Mouse (Mus musculus): ENCODE measurements at regions not wholly inside any gene's neighbourhood (a gene's known extent, or its start where the extent isn't known, plus 50 kb on each side); places are given as distances from the start of the nearest gene placed in this dataset.
"Not testable (repeated sequence)": the region's sequence is repeated elsewhere in the genome, so short reads cannot be mapped to it uniquely, and the experiment has no call there.

DNA sequence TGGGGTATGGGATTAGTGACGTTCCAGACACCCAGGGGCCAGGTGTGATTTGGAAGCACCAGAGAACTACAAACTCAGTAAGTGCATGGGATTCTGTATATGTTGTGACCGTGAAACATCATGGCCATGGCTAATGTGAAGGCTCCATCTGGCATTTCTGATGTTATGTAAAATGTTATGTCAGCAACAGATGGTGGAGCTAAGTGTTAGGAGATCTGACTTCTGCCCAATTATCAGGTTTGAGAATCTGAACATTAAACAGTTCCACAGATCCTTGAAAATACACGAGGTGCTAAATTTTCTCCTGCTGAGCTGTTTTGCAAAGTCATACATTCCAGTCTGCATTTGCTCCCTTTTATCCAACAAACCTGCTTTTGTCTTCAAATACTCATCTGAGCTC, 223.6 kb upstream of the Egfl6 start:
- DNase-seq (ENCODE audit: low spot score in 2 of 2): no peak

- no peak for DNase-seq (ENCODE audit: low spot score in 2 of 2)
Observed at GRCm38 (mm10) chrX:166808207-166808606, 222.7 kb upstream of the Egfl6 start.

DNA sequence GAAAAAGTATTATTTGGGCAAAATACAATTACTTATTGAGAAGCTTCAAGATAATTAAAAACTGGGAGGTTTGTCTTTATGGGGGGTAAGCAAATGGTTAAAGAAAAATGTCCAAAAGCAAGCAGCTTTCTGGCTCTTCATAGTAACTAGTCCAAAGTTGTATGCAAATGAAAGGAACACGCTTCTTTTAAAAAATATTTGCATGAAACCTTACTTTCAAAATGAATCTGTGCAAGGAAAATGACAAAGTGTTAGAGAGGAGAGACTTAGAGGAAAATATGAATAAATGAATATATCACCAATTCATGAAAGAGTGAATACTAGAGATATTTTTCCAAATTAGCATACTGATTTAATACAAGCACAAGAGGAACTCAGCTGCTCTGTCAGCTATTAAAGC, 220.4 kb upstream of the Egfl6 start:
- no peak for DNase-seq (ENCODE audit: low spot score in 2 of 2)

GRCm38 (mm10) chrX:166805480-166805879, 220.0 kb upstream of the Egfl6 start:
- no peak for DNase-seq (ENCODE audit: low spot score in 2 of 2)

GRCm38 (mm10) chrX:166803246-166803645, 217.7 kb upstream of the Egfl6 start:
- DNase-seq (ENCODE audit: low spot score in 2 of 2): no peak

DNA sequence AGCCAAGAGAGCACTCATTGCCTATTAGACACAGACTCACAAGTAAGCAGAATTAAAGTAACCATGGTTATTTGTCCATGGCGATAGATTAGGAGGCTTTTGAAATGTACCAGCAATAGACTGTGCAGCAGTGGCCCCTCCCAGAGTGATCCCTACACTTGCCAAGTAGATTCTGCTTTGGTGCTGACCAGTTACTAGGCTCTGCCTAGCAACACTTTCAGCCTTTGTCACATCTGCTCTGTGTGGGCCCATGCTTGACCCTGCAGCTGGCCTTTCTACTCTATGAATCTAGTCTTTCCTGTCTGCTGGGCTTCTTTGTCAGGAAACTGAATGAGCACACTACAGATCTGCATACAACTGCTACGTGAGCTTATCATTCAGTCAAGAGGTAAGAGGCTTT, 215.5 kb upstream of the Egfl6 start:
- no peak for DNase-seq (ENCODE audit: low spot score in 2 of 2)

GRCm38 (mm10) chrX:166795651-166796050, 210.1 kb upstream of the Egfl6 start:
- DNase-seq (ENCODE audit: low spot score in 2 of 2): no peak

GRCm38 (mm10) chrX:166789031-166789430, 203.5 kb upstream of the Egfl6 start:
- no peak for DNase-seq (ENCODE audit: low spot score in 2 of 2)

DNA sequence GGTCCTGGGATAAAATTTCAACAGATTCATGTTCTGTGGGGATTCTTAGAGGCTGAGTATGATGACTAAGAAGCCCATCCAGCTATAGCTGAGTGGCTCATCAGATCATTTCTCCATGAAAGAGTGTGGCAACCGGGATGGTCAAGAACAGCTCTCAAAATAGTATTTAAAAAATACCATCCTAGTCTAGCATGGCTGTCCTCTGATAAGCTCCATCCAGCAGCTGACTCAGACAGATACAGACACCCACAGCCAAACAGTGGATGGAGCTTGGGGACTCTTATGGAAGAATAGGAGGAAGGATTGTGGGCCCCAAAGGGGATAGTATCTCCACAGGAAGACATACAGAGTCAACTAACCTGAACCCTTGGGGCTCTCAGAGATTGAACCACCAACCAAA, 201.6 kb upstream of the Egfl6 start:
- DNase-seq (ENCODE audit: low spot score in 2 of 2): not testable (repeated sequence)

DNA sequence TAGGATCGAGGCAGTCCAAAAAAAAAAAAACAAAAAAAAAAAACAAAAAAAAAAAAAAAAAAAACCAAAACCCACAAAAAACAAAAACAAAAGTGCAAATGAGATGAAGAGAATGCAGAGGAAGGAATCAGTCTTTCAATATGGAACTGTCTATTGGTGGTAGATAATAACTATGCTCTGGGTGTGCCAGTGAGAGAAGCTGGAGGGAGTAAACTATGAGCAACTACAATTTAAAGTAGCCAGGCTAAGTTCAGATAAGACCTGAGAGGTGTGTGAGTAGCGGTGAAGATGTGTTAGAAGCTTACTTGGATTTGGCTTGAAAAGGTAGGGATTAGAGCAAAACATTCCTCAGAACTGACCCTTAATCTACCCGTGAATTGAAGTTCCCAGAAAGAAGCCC, 200.1 kb upstream of the Egfl6 start:
- no peak for DNase-seq (ENCODE audit: low spot score in 2 of 2)

DNA sequence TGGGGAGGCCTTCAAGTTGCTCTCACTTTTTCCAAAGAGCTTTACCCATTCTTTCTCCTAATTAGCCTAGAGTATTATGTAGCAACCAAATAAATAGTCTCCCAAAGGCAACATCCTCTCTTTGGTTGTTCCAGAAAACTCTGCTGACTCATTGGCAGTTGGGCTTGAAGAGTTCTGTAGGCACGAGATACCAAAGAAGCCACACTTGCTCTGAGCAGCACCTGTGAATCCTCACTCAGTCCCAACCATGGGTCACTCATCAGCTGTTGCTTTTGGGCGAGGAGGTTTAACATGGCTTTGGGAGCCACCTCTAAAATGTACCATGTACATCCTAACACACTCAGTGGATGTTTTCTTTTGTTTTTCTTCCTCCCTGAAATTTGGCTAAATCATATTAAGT, 197.9 kb upstream of the Egfl6 start:
- DNase-seq (ENCODE audit: low spot score in 2 of 2): no peak

DNA sequence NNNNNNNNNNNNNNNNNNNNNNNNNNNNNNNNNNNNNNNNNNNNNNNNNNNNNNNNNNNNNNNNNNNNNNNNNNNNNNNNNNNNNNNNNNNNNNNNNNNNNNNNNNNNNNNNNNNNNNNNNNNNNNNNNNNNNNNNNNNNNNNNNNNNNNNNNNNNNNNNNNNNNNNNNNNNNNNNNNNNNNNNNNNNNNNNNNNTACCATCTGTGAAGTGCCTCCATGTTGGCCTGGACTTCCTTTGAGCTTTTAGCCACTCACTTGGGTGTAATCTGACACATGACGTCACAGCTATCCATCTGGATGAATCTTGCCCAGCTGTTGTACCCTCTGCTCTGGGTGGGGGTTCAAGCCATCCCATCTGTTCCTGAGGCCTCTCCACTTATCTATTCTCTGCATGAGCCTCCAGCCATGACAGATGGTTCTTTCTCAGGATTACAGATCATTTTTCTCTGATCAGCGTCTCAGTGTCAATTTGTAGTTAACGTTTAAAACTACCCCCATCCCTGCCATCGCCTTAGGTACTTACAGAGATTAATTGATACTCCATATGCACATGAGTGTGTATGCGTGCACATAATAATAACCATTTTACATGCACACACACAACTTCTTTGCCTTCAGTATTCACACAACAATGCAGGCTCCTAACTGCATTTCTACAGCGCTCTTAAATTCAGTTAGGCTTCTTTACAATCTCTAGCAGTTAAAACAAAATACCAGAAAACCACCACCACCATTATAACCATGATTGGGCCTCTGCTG, 194.0 kb upstream of the Egfl6 start:
- no peak for DNase-seq (ENCODE audit: low spot score in 2 of 2)

- no peak for DNase-seq (ENCODE audit: low spot score in 2 of 2)
Observed at GRCm38 (mm10) chrX:166773408-166773854, 187.9 kb upstream of the Egfl6 start.

DNA sequence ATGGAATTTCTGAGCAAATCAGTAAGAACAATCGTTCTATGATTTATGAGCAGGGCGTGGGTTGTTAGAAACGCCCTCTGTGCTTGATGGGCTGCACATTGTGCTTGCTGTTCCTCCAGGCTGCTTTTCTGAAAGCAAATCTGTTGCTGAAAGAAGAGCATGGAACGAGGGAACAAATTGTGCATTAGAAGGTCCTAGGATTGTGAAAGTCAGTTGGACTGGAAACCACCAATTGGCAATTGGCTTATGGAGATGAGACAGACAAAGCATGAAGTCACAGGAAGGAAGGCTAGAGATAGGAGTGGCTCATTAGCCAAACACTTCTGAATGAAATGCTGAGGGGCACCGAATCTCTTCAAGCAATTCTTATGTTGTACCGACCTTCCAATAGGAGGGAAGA, 181.5 kb upstream of the Egfl6 start:
- DNase-seq (ENCODE audit: low spot score in 2 of 2): no peak

GRCm38 (mm10) chrX:166765647-166766046, 180.1 kb upstream of the Egfl6 start:
- DNase-seq (ENCODE audit: low spot score in 2 of 2): no peak

DNA sequence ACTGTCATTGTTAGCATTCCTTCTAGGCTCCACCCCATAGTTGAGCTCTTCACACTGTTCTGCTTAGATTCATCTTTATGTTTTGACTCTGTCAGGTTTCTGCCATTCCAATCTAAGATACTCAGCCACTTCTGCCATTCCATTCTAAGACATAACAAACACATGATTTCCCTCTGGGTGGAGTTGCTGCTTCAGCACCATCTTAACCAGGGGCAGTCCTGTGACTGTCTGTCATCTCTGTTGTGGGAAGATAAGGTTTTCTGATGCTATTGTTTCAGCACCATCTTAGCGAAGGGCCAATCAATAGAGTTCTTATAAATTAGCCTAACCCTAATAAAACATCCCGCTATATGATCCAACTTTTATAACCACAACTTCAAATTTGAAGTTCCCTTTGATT, 176.6 kb upstream of the Egfl6 start:
- DNase-seq (ENCODE audit: low spot score in 2 of 2): no peak

- DNase-seq (ENCODE audit: low spot score in 2 of 2): no peak
Observed at GRCm38 (mm10) chrX:166757152-166757551, 171.6 kb upstream of the Egfl6 start.

DNA sequence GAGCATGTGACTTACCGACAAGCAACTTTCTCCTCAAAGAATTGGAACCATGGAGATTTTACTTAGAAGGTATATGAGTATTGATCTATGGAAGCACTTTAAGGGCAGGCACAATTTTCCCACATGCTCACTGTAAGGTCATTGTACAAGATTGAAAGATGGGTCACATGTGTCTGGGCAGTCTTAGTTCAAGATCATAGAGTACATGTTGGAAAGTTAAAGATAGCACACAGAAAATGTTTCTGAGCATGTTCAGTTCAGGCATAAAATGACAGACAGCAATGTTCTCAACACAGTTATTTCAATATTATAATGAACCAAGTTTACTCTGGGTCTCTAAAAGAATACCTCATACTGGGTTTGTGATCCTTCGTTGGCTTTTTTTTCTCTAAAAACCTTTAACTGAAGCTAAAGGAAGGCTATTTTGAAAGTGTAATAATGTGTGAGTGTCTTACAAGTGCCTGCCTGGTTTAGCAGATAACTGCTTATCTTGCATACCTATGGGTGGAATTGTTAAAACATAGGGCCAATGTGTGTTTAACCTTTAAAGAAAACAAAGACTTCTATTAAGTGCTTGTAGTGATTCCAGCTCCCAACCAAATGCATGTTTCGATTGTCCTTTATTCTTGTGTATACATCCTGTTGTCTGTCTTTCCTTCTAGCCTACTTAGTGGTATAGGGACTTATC, 169.6 kb upstream of the Egfl6 start:
- no peak for DNase-seq (ENCODE audit: low spot score in 2 of 2)

GRCm38 (mm10) chrX:166749055-166749679, 163.6 kb upstream of the Egfl6 start:
- DNase-seq (ENCODE audit: low spot score in 2 of 2): no peak

- DNase-seq (ENCODE audit: low spot score in 2 of 2): no peak
Observed at GRCm38 (mm10) chrX:166731354-166731753, 145.8 kb upstream of the Egfl6 start.

DNA sequence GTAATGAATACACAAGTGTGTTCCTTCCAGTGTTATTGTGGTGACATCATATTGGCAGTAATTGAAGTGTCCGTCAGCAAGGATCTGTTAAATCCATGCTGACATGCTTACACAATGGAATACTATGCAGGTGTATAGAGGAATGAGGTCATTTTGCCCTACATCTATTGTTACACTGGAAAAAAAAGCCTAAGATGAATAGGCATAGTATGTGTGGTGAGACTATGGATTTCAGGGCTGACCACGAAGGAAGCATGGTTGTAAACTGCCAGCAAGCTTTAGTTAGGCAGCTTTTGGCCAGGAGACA, 143.1 kb upstream of the Egfl6 start:
- DNase-seq (ENCODE audit: low spot score in 2 of 2): no peak

- no peak for DNase-seq (ENCODE audit: low spot score in 2 of 2)
Observed at GRCm38 (mm10) chrX:166727823-166728621, 142.5 kb upstream of the Egfl6 start.

Data from frontal cortex, postnatal 10 days (tissue).